Mouse (Mus musculus): ENCODE measurements around the gene Gpnmb. TPM values are rescaled to one million over a fixed set of nuclear protein-coding genes. Genes with fewer than 3 reads are reported as not detected.

Gene Gpnmb
- polyA plus RNA-seq, 1 experiment from 2014 or later, result 0.74 TPM

- no peaks in the 10 kb centered on the region; the same call in 1 of the 2 replicates for H3K9me3 ChIP-seq (ENCODE audit: control insufficient read depth, low read length)
- 78% methylated on average over 1 of the region's 1 CpGs for WGBS
- H3K4me3 ChIP-seq (ENCODE audit: low read depth, low read length), result no peak overlapping the region
- ATAC-seq (ENCODE audit: low FRiP score) (no peak), DNase-seq (ENCODE audit: low spot score, missing footprints) (no peak)
- no peak overlapping the region for H3K9ac ChIP-seq (ENCODE audit: low read length)
- no peaks in the 10 kb centered on the region for H3K36me3 ChIP-seq (ENCODE audit: control insufficient read depth, insufficient read depth, low read length)
- no peak overlapping the region for H3K27ac ChIP-seq (ENCODE audit: low read depth, low read length)
- no peak overlapping the region for H3K4me2 ChIP-seq
- H3K27me3 ChIP-seq (ENCODE audit: control insufficient read depth, insufficient read depth, low read length), result no peaks in the 10 kb centered on the region
- H3K4me1 ChIP-seq (ENCODE audit: control insufficient read depth, insufficient read depth, low read length), result no peaks in the 10 kb centered on the region
These were observed 26.7 kb upstream of the Gpnmb start for GRCm38 (mm10) chr6:49009665-49010064.

- Histone ChIP-seq H3K4me1 (ENCODE audit: control insufficient read depth, insufficient read depth, low read length) (no peaks in the 10 kb centered on the region), H3K4me2 (no peak overlapping the region), H3K9ac (ENCODE audit: low read length) (no peak overlapping the region), H3K4me3 (ENCODE audit: low read depth, low read length) (no peak overlapping the region), H3K27ac (ENCODE audit: low read depth, low read length) (no peak overlapping the region), H3K9me3 (ENCODE audit: control insufficient read depth, low read length) (no peaks in the 10 kb centered on the region; the same call in 1 of the 2 replicates), H3K27me3 (ENCODE audit: control insufficient read depth, insufficient read depth, low read length) (no peaks in the 10 kb centered on the region), H3K36me3 (ENCODE audit: control insufficient read depth, insufficient read depth, low read length) (no peaks in the 10 kb centered on the region)
- ATAC-seq (ENCODE audit: low FRiP score) (no peak), DNase-seq (ENCODE audit: low spot score, missing footprints) (no peak)
- 94% methylated on average over 5 of the region's 5 CpGs for WGBS
These were observed 25.2 kb upstream of the Gpnmb start for GRCm38 (mm10) chr6:49011191-49011590.

GRCm38 (mm10) chr6:49013023-49013422 is 23.3 kb upstream of the Gpnmb start:
- no peak for DNase-seq (ENCODE audit: low spot score, missing footprints)
- Histone ChIP-seq H3K27me3 (ENCODE audit: control insufficient read depth, insufficient read depth, low read length) (no peaks in the 10 kb centered on the region), H3K9me3 (ENCODE audit: control insufficient read depth, low read length) (no peaks in the 10 kb centered on the region; the same call in 1 of the 2 replicates), H3K36me3 (ENCODE audit: control insufficient read depth, insufficient read depth, low read length) (no peaks in the 10 kb centered on the region), H3K9ac (ENCODE audit: low read length) (no peak overlapping the region), H3K27ac (ENCODE audit: low read depth, low read length) (no peak overlapping the region), H3K4me3 (ENCODE audit: low read depth, low read length) (no peak overlapping the region), H3K4me2 (no peak overlapping the region), H3K4me1 (ENCODE audit: control insufficient read depth, insufficient read depth, low read length) (no peaks in the 10 kb centered on the region)
- no peak for ATAC-seq (ENCODE audit: low FRiP score)
- WGBS, result 82% methylated on average over 4 of the region's 4 CpGs

GRCm38 (mm10) chr6:49013458-49013857 is 22.9 kb upstream of the Gpnmb start:
- ATAC-seq (ENCODE audit: low FRiP score) (no peak), DNase-seq (ENCODE audit: low spot score, missing footprints) (no peak)
- 86% methylated on average over 3 of the region's 3 CpGs for WGBS
- H3K9me3 ChIP-seq (ENCODE audit: control insufficient read depth, low read length), result no peaks in the 10 kb centered on the region; the same call in 1 of the 2 replicates
- no peaks in the 10 kb centered on the region for H3K27me3 ChIP-seq (ENCODE audit: control insufficient read depth, insufficient read depth, low read length)
- H3K4me3 ChIP-seq (ENCODE audit: low read depth, low read length), result no peak overlapping the region
- H3K4me1 ChIP-seq (ENCODE audit: control insufficient read depth, insufficient read depth, low read length), result no peaks in the 10 kb centered on the region
- no peak overlapping the region for H3K4me2 ChIP-seq
- H3K36me3 ChIP-seq (ENCODE audit: control insufficient read depth, insufficient read depth, low read length), result no peaks in the 10 kb centered on the region
- H3K9ac ChIP-seq (ENCODE audit: low read length), result no peak overlapping the region
- no peak overlapping the region for H3K27ac ChIP-seq (ENCODE audit: low read depth, low read length)

GRCm38 (mm10) chr6:49017150-49017549 is 19.2 kb upstream of the Gpnmb start:
- no peak overlapping the region for H3K9ac ChIP-seq (ENCODE audit: low read length)
- 83% methylated on average over 12 of the region's 12 CpGs for WGBS
- H3K4me1 ChIP-seq (ENCODE audit: control insufficient read depth, insufficient read depth, low read length), result peaks cover 2% of the 10 kb centered on the region; the same call in 1 of the 2 replicates
- no peak overlapping the region for H3K4me3 ChIP-seq (ENCODE audit: low read depth, low read length)
- no peaks in the 10 kb centered on the region for H3K36me3 ChIP-seq (ENCODE audit: control insufficient read depth, insufficient read depth, low read length)
- H3K4me2 ChIP-seq, result no peak overlapping the region
- no peak overlapping the region for H3K27ac ChIP-seq (ENCODE audit: low read depth, low read length)
- ATAC-seq (ENCODE audit: low FRiP score) (no peak), DNase-seq (ENCODE audit: low spot score, missing footprints) (peak; percentile 66)
- no peaks in the 10 kb centered on the region for H3K27me3 ChIP-seq (ENCODE audit: control insufficient read depth, insufficient read depth, low read length)
- no peaks in the 10 kb centered on the region for H3K9me3 ChIP-seq (ENCODE audit: control insufficient read depth, low read length)

- ATAC-seq (ENCODE audit: low FRiP score), result no peak
- no peaks in the 10 kb centered on the region for H3K9me3 ChIP-seq (ENCODE audit: control insufficient read depth, low read length)
- no peak overlapping the region for H3K27ac ChIP-seq (ENCODE audit: low read depth, low read length)
- no peak for DNase-seq (ENCODE audit: low spot score, missing footprints)
- no peak overlapping the region for H3K9ac ChIP-seq (ENCODE audit: low read length)
- peaks cover 2% of the 10 kb centered on the region; the same call in 1 of the 2 replicates for H3K4me1 ChIP-seq (ENCODE audit: control insufficient read depth, insufficient read depth, low read length)
- 81% methylated on average over 1 of the region's 1 CpGs for WGBS
- no peak overlapping the region for H3K4me3 ChIP-seq (ENCODE audit: low read depth, low read length)
- H3K27me3 ChIP-seq (ENCODE audit: control insufficient read depth, insufficient read depth, low read length), result no peaks in the 10 kb centered on the region
- H3K36me3 ChIP-seq (ENCODE audit: control insufficient read depth, insufficient read depth, low read length), result no peaks in the 10 kb centered on the region
- no peak overlapping the region for H3K4me2 ChIP-seq
These were observed 17.0 kb upstream of the Gpnmb start for GRCm38 (mm10) chr6:49019341-49019740.

- no peak overlapping the region for H3K9ac ChIP-seq (ENCODE audit: low read length)
- H3K36me3 ChIP-seq (ENCODE audit: control insufficient read depth, insufficient read depth, low read length), result no peaks in the 10 kb centered on the region
- ATAC-seq (ENCODE audit: low FRiP score) (no peak), DNase-seq (ENCODE audit: low spot score, missing footprints) (no peak)
- no peak overlapping the region for H3K4me2 ChIP-seq
- no peaks in the 10 kb centered on the region for H3K27me3 ChIP-seq (ENCODE audit: control insufficient read depth, insufficient read depth, low read length)
- no peaks in the 10 kb centered on the region for H3K9me3 ChIP-seq (ENCODE audit: control insufficient read depth, low read length)
- no peak overlapping the region for H3K4me3 ChIP-seq (ENCODE audit: low read depth, low read length)
- H3K4me1 ChIP-seq (ENCODE audit: control insufficient read depth, insufficient read depth, low read length), result peaks cover 2% of the 10 kb centered on the region; the same call in 1 of the 2 replicates
- H3K27ac ChIP-seq (ENCODE audit: low read depth, low read length), result no peak overlapping the region
- WGBS, result 71% methylated on average over 14 of the region's 14 CpGs
These were observed 15.0 kb upstream of the Gpnmb start for GRCm38 (mm10) chr6:49021141-49022012.

- H3K4me1 ChIP-seq (ENCODE audit: control insufficient read depth, insufficient read depth, low read length), result peaks cover 2% of the 10 kb centered on the region; the same call in 1 of the 2 replicates
- DNase-seq (ENCODE audit: low spot score, missing footprints) (no peak), ATAC-seq (ENCODE audit: low FRiP score) (no peak)
- H3K9ac ChIP-seq (ENCODE audit: low read length), result no peak overlapping the region
- no peaks in the 10 kb centered on the region for H3K36me3 ChIP-seq (ENCODE audit: control insufficient read depth, insufficient read depth, low read length)
- 90% methylated on average over 2 of the region's 2 CpGs for WGBS
- no peaks in the 10 kb centered on the region for H3K27me3 ChIP-seq (ENCODE audit: control insufficient read depth, insufficient read depth, low read length)
- H3K9me3 ChIP-seq (ENCODE audit: control insufficient read depth, low read length), result no peaks in the 10 kb centered on the region
- H3K4me2 ChIP-seq, result no peak overlapping the region
- H3K27ac ChIP-seq (ENCODE audit: low read depth, low read length), result no peak overlapping the region
- H3K4me3 ChIP-seq (ENCODE audit: low read depth, low read length), result no peak overlapping the region
These were observed 14.0 kb upstream of the Gpnmb start for GRCm38 (mm10) chr6:49022384-49022783.

- Histone ChIP-seq H3K4me3 (ENCODE audit: low read depth, low read length) (no peak overlapping the region), H3K4me1 (ENCODE audit: control insufficient read depth, insufficient read depth, low read length) (peaks cover 2% of the 10 kb centered on the region; the same call in 1 of the 2 replicates), H3K36me3 (ENCODE audit: control insufficient read depth, insufficient read depth, low read length) (no peaks in the 10 kb centered on the region), H3K27ac (ENCODE audit: low read depth, low read length) (no peak overlapping the region), H3K27me3 (ENCODE audit: control insufficient read depth, insufficient read depth, low read length) (no peaks in the 10 kb centered on the region), H3K9ac (ENCODE audit: low read length) (no peak overlapping the region), H3K4me2 (no peak overlapping the region), H3K9me3 (ENCODE audit: control insufficient read depth, low read length) (no peaks in the 10 kb centered on the region)
- ATAC-seq (ENCODE audit: low FRiP score) (no peak), DNase-seq (ENCODE audit: low spot score, missing footprints) (no peak)
- 88% methylated on average over 10 of the region's 10 CpGs for WGBS
These were observed 13.0 kb upstream of the Gpnmb start for GRCm38 (mm10) chr6:49023315-49023714.
